Mouse (Mus musculus): Measurements from ENCODE around the gene Camkmt. TPM values are rescaled to one million over a fixed set of nuclear protein-coding genes. Genes with fewer than 3 reads are reported as not detected.

The Camkmt gene
- polyA plus RNA-seq, 1 experiment, result 4.8 TPM

- TF ChIP-seq POLR2A (IDR thresholded peaks at IDR 0.05; ENCODE audit: low read depth, low read length), result no peak
- H3K4me3 ChIP-seq (ENCODE audit: insufficient read depth, low read length), result no peak overlapping the region
- H3K27ac ChIP-seq (ENCODE audit: insufficient read depth, low read length), result no peak overlapping the region
- no peaks in the 10 kb centered on the region; the same call in 1 of the 2 replicates for H3K4me1 ChIP-seq (ENCODE audit: control insufficient read depth, insufficient read depth, low read length)
Observed at GRCm38 (mm10) chr17:85158202-85158601, 67.8 kb downstream of the Camkmt start.

GRCm38 (mm10) chr17:85159526-85159925 lies 69.2 kb downstream of the Camkmt start:
- TF ChIP-seq CTCF (IDR thresholded peaks at IDR 0.05; ENCODE audit: borderline replicate concordance, insufficient read depth, low read length), result no peak
- no peak for TF ChIP-seq POLR2A (IDR thresholded peaks at IDR 0.05; ENCODE audit: low read depth, low read length)
- Histone ChIP-seq H3K4me3 (ENCODE audit: insufficient read depth, low read length) (no peak overlapping the region), H3K4me1 (ENCODE audit: control insufficient read depth, insufficient read depth, low read length) (no peaks in the 10 kb centered on the region; the same call in 1 of the 2 replicates), H3K27ac (ENCODE audit: insufficient read depth, low read length) (no peak overlapping the region)

GRCm38 (mm10) chr17:85160786-85161185 lies 70.4 kb downstream of the Camkmt start:
- TF ChIP-seq CTCF (IDR thresholded peaks at IDR 0.05; ENCODE audit: borderline replicate concordance, insufficient read depth, low read length), result no peak
- TF ChIP-seq POLR2A (IDR thresholded peaks at IDR 0.05; ENCODE audit: low read depth, low read length), result no peak
- H3K4me1 ChIP-seq (ENCODE audit: control insufficient read depth, insufficient read depth, low read length), result no peaks in the 10 kb centered on the region; the same call in 1 of the 2 replicates
- H3K4me3 ChIP-seq (ENCODE audit: insufficient read depth, low read length), result no peak overlapping the region
- H3K27ac ChIP-seq (ENCODE audit: insufficient read depth, low read length), result no peak overlapping the region

GRCm38 (mm10) chr17:85162569-85163271 lies 72.4 kb downstream of the Camkmt start:
- TF ChIP-seq POLR2A (IDR thresholded peaks at IDR 0.05; ENCODE audit: low read depth, low read length), result no peak
- TF ChIP-seq CTCF (IDR thresholded peaks at IDR 0.05; ENCODE audit: borderline replicate concordance, insufficient read depth, low read length), result no peak
- H3K27ac ChIP-seq (ENCODE audit: insufficient read depth, low read length), result no peak overlapping the region
- no peak overlapping the region for H3K4me3 ChIP-seq (ENCODE audit: insufficient read depth, low read length)
- H3K4me1 ChIP-seq (ENCODE audit: control insufficient read depth, insufficient read depth, low read length), result no peaks in the 10 kb centered on the region; the same call in 1 of the 2 replicates

GRCm38 (mm10) chr17:85163272-85163610 lies 72.9 kb downstream of the Camkmt start:
- no peak for TF ChIP-seq CTCF (IDR thresholded peaks at IDR 0.05; ENCODE audit: borderline replicate concordance, insufficient read depth, low read length)
- TF ChIP-seq POLR2A (IDR thresholded peaks at IDR 0.05; ENCODE audit: low read depth, low read length), result no peak
- Histone ChIP-seq H3K4me1 (ENCODE audit: control insufficient read depth, insufficient read depth, low read length) (no peaks in the 10 kb centered on the region; the same call in 1 of the 2 replicates), H3K27ac (ENCODE audit: insufficient read depth, low read length) (no peak overlapping the region), H3K4me3 (ENCODE audit: insufficient read depth, low read length) (no peak overlapping the region)

GRCm38 (mm10) chr17:85168761-85169160 lies 78.4 kb downstream of the Camkmt start:
- no peak overlapping the region for H3K4me3 ChIP-seq (ENCODE audit: insufficient read depth, low read length)
- H3K27ac ChIP-seq (ENCODE audit: insufficient read depth, low read length), result no peak overlapping the region
- H3K4me1 ChIP-seq (ENCODE audit: control insufficient read depth, insufficient read depth, low read length), result no peaks in the 10 kb centered on the region
- no peak for TF ChIP-seq POLR2A (IDR thresholded peaks at IDR 0.05; ENCODE audit: low read depth, low read length)

GRCm38 (mm10) chr17:85170541-85171255 lies 80.3 kb downstream of the Camkmt start:
- H3K4me3 ChIP-seq (ENCODE audit: insufficient read depth, low read length), result no peak overlapping the region
- H3K27ac ChIP-seq (ENCODE audit: insufficient read depth, low read length), result no peak overlapping the region
- TF ChIP-seq CTCF (IDR thresholded peaks at IDR 0.05; ENCODE audit: borderline replicate concordance, insufficient read depth, low read length) (no peak), POLR2A (IDR thresholded peaks at IDR 0.05; ENCODE audit: low read depth, low read length) (no peak)
- no peaks in the 10 kb centered on the region for H3K4me1 ChIP-seq (ENCODE audit: control insufficient read depth, insufficient read depth, low read length)

GRCm38 (mm10) chr17:85171951-85172350 lies 81.6 kb downstream of the Camkmt start:
- Histone ChIP-seq H3K4me3 (ENCODE audit: insufficient read depth, low read length) (no peak overlapping the region), H3K27ac (ENCODE audit: insufficient read depth, low read length) (no peak overlapping the region), H3K4me1 (ENCODE audit: control insufficient read depth, insufficient read depth, low read length) (no peaks in the 10 kb centered on the region)
- TF ChIP-seq POLR2A (IDR thresholded peaks at IDR 0.05; ENCODE audit: low read depth, low read length), result no peak
- no peak for TF ChIP-seq CTCF (IDR thresholded peaks at IDR 0.05; ENCODE audit: borderline replicate concordance, insufficient read depth, low read length)

- Histone ChIP-seq H3K27ac (ENCODE audit: insufficient read depth, low read length) (no peak overlapping the region), H3K4me3 (ENCODE audit: insufficient read depth, low read length) (no peak overlapping the region), H3K4me1 (ENCODE audit: control insufficient read depth, insufficient read depth, low read length) (no peaks in the 10 kb centered on the region)
- TF ChIP-seq POLR2A (IDR thresholded peaks at IDR 0.05; ENCODE audit: low read depth, low read length) (no peak), CTCF (IDR thresholded peaks at IDR 0.05; ENCODE audit: borderline replicate concordance, insufficient read depth, low read length) (no peak)
Observed at GRCm38 (mm10) chr17:85177231-85177630, 86.9 kb downstream of the Camkmt start.

GRCm38 (mm10) chr17:85180471-85181060 lies 90.2 kb downstream of the Camkmt start:
- Histone ChIP-seq H3K4me1 (ENCODE audit: control insufficient read depth, insufficient read depth, low read length) (no peaks in the 10 kb centered on the region), H3K4me3 (ENCODE audit: insufficient read depth, low read length) (no peak overlapping the region), H3K27ac (ENCODE audit: insufficient read depth, low read length) (no peak overlapping the region)
- TF ChIP-seq CTCF (IDR thresholded peaks at IDR 0.05; ENCODE audit: borderline replicate concordance, insufficient read depth, low read length) (no peak), POLR2A (IDR thresholded peaks at IDR 0.05; ENCODE audit: low read depth, low read length) (no peak)

Measured in embryonic fibroblast, embryonic 13.5 days (primary cell).